In genomic region chr2:122377751-122378246, GRCm38 (mm10) we compare ENCODE assay signal across 8 mouse cellular contexts. TPM values are rescaled to one million over a fixed set of nuclear protein-coding genes. Genes with fewer than 3 reads are reported as not detected.
A peak's percentile ranks its signal among the peaks of the same experiment; 100 is the strongest.
DNase-seq lines count a peak whose midpoint lies in the region; ATAC-seq and TF ChIP-seq lines count a peak whose summit lies in the region.

No protein-coding gene starts in this region.

- WGBS in bone marrow, adult 2 months = under 1% methylated on average over 26 of the region's 26 CpGs
- WGBS in forebrain, embryonic 12.5 days = under 1% methylated on average over 26 of the region's 26 CpGs
- 0% methylated on average over 26 of the region's 26 CpGs for WGBS in neural tube, embryonic 14.5 days

- ATAC-seq in forebrain, embryonic 12.5 days (ENCODE audit: low FRiP score) = peak; percentile 79
- ATAC-seq in neural tube, embryonic 14.5 days (ENCODE audit: low read depth) = peak; percentile 82

- H3K9ac ChIP-seq in forebrain, embryonic 12.5 days = peak overlapping the region; percentile 61
- H3K9ac ChIP-seq in neural tube, embryonic 14.5 days (replicated peaks; ENCODE audit: low read depth, low read length) = peak overlapping the region; percentile 57

- peaks cover 36% of the 10 kb centered on the region for H3K4me1 ChIP-seq in E14TG2a.4 (replicated peaks; ENCODE audit: low read depth, low read length)
- no peaks in the 10 kb centered on the region; the same call in 1 of the 2 replicates for H3K4me1 ChIP-seq in bone marrow, adult 2 months (ENCODE audit: control insufficient read depth, insufficient read depth, low read length)
- H3K4me1 ChIP-seq in forebrain, embryonic 12.5 days = peaks cover 8% of the 10 kb centered on the region
- H3K4me1 ChIP-seq in neural tube, embryonic 14.5 days (ENCODE audit: control insufficient read depth, insufficient read depth, low read length) = 0 out of 2 replicates have a peak, but pooled peaks cover 2% of the 10 kb centered on the region

- no peaks in the 10 kb centered on the region for H3K36me3 ChIP-seq in E14TG2a.4 (ENCODE audit: insufficient read depth, low read length)
- H3K36me3 ChIP-seq in forebrain, embryonic 12.5 days (replicated peaks) = no peaks in the 10 kb centered on the region
- no peaks in the 10 kb centered on the region for H3K36me3 ChIP-seq in neural tube, embryonic 14.5 days (ENCODE audit: control insufficient read depth, insufficient read depth, low read length)

- DNase-seq in heart, postnatal 14 days = peak; percentile 70 to 71
- DNase-seq in layer of hippocampus, adult 18-20 months (ENCODE audit: low spot score in 2 of 2) = peak; percentile 77 to 91
- peak; percentile 80 to 82 for DNase-seq in lung, adult 18-20 months
- DNase-seq in thymus, adult 18-20 months = peak; percentile 63 to 76

- H3K27ac ChIP-seq in bone marrow, adult 2 months (ENCODE audit: control insufficient read depth, insufficient read depth, low read depth, low read length, poor library complexity) = peak overlapping the region; percentile 55
- H3K27ac ChIP-seq in forebrain, embryonic 12.5 days = peak overlapping the region; percentile 90
- H3K27ac ChIP-seq in neural tube, embryonic 14.5 days (ENCODE audit: low read depth, low read length) = peak overlapping the region; percentile 89

- H3K4me2 ChIP-seq in forebrain, embryonic 12.5 days = peak overlapping the region; percentile 45
- H3K4me2 ChIP-seq in neural tube, embryonic 14.5 days (ENCODE audit: low read depth, low read length) = peak overlapping the region; percentile 39

- TF ChIP-seq POLR2A in bone marrow, adult 2 months (IDR thresholded peaks at IDR 0.05; ENCODE audit: borderline replicate concordance, control insufficient read depth, low read depth, low read length) = no peak

- H3K9me3 ChIP-seq in E14TG2a.4 (ENCODE audit: low read length) = no peaks in the 10 kb centered on the region
- H3K9me3 ChIP-seq in forebrain, embryonic 12.5 days = no peaks in the 10 kb centered on the region
- no peaks in the 10 kb centered on the region for H3K9me3 ChIP-seq in neural tube, embryonic 14.5 days (ENCODE audit: control insufficient read depth, low read length)

- H3K4me3 ChIP-seq in E14TG2a.4 (replicated peaks; ENCODE audit: low read length) = peak overlapping the region; percentile 91
- H3K4me3 ChIP-seq in bone marrow, adult 2 months (replicated peaks; ENCODE audit: control insufficient read depth, low read depth, low read length) = peak overlapping the region; percentile 77
- peak overlapping the region; percentile 51 for H3K4me3 ChIP-seq in forebrain, embryonic 12.5 days (replicated peaks)
- H3K4me3 ChIP-seq in neural tube, embryonic 14.5 days (ENCODE audit: low read depth, low read length) = peak overlapping the region; percentile 54

- no peak for TF ChIP-seq CTCF in E14TG2a.4 (conservative IDR thresholded peaks at IDR 0.05; ENCODE audit: low read length)
- TF ChIP-seq CTCF in bone marrow, adult 2 months (IDR thresholded peaks at IDR 0.05; ENCODE audit: control insufficient read depth, insufficient read depth, low read length) = no peak

- intact Hi-C loops in heart, postnatal 14 days (cut with DNase I) = loop anchor here (1.0 kb wide), 1 partner anchor 29 kb away; no protein-coding TSS in a partner anchor

- no peaks in the 10 kb centered on the region for H3K27me3 ChIP-seq in E14TG2a.4 (ENCODE audit: insufficient read depth, low read length)
- 0 out of 2 replicates have a peak, but pooled peaks cover 12% of the 10 kb centered on the region for H3K27me3 ChIP-seq in forebrain, embryonic 12.5 days
- no peaks in the 10 kb centered on the region for H3K27me3 ChIP-seq in neural tube, embryonic 14.5 days (ENCODE audit: control insufficient read depth, insufficient read depth, low read length)

RNA-seq across cellular contexts. Expression of gene Shf, which starts 8.8 kb away (rescaled TPM):
- polyA plus RNA-seq in bone marrow, adult 2 months (2011; ENCODE audit: insufficient read depth, insufficient read length, low replicate concordance, missing spikeins) = 9.6 and 14.7 TPM in 2 replicates
- 5.1 and 6.8 TPM in 2 replicates for polyA plus RNA-seq in forebrain, embryonic 12.5 days (2016; fragmentation: Nextera tagmentation; extraction: Ambion mirVana)
- 1 to 10 TPM; 4.9 to 6.2 TPM for total RNA-seq in heart, postnatal 14 days (2021)
- total RNA-seq in layer of hippocampus, adult 18-20 months (2021) = 10 to 100 TPM; 58.8 to 61.2 TPM
- 16.7 and 17.5 TPM in 2 replicates for polyA plus RNA-seq in neural tube, embryonic 14.5 days (2014; fragmentation: Nextera tagmentation; extraction: Ambion mirVana)

RNA-seq across cellular contexts. Expression of gene Slc28a2, which starts 48.5 kb away (rescaled TPM):
- 12.7 and 25.8 TPM in 2 replicates for polyA plus RNA-seq in bone marrow, adult 2 months (2011; ENCODE audit: insufficient read depth, insufficient read length, low replicate concordance, missing spikeins)
- not detected in 2 replicates for polyA plus RNA-seq in forebrain, embryonic 12.5 days (2016; fragmentation: Nextera tagmentation; extraction: Ambion mirVana)
- 10 to 100 TPM; 27.7 to 30.3 TPM for total RNA-seq in heart, postnatal 14 days (2021)
- under 1 TPM; 0.10 to 0.13 TPM for total RNA-seq in layer of hippocampus, adult 18-20 months (2021)
- polyA plus RNA-seq in neural tube, embryonic 14.5 days (2014; fragmentation: Nextera tagmentation; extraction: Ambion mirVana) = 0.14 TPM in 1 of 2 replicates, not detected in the other

Comparison
In these comparisons a context has a peak if more than half of its experiments do, and no peak if none do; other contexts are left out.
1. Peak in every context shown above with its lines: DNase-seq, ATAC-seq, H3K4me3 ChIP-seq and H3K27ac ChIP-seq.
2. RNA of gene Slc28a2, which starts 48.5 kb away (polyA plus RNA-seq): 12.7 to 25.8 TPM in bone marrow, adult 2 months; 0.14 TPM in neural tube, embryonic 14.5 days and not detected in forebrain, embryonic 12.5 days; every median in the first group is over 10 times any median in the second.